Mouse (Mus musculus) liver, embryonic 11.5 days (tissue): ENCODE data around the gene Ssb. TPM values are rescaled to one million over a fixed set of nuclear protein-coding genes. Genes with fewer than 3 reads are reported as not detected.
A peak's percentile ranks its signal among the peaks of the same experiment; 100 is the strongest.
"Not testable (repeated sequence)": the region's sequence is repeated elsewhere in the genome, so short reads cannot be mapped to it uniquely, and the experiment has no call there.

ENCODE experiments used
- ATAC-seq: fragments of 200-750 bp; cut with Nextera tagmentation; replicated peaks from 2 replicates; pipeline ENCODE4 v1.8.0; 2017; ENCODE audit warnings: moderate number of reproducible peaks, mild to moderate bottlenecking, moderate TSS enrichment, moderate library complexity; ENCODE audit not compliant: low FRiP score
- DNase-seq: peaks from one replicate; pipeline ENCODE4 v3.0.0-alpha.2; 2017; ENCODE audit warnings: low spot score
- H3K27ac ChIP-seq: fragments of 300-500 bp; sonication (generic); 2 replicates; pipeline ENCODE4 v1.5.1; 2014; ENCODE audit warnings: mild to moderate bottlenecking, low read depth, low read length, control low read depth
- H3K27me3 ChIP-seq: fragments of 300-500 bp; sonication (generic); replicated peaks from 2 replicates; pipeline ENCODE4 v1.6.1; 2014; ENCODE audit warnings: low read length, mixed read lengths; ENCODE audit not compliant: control insufficient read depth, insufficient read depth
- H3K36me3 ChIP-seq: fragments of 300-500 bp; sonication (generic); 2 replicates; pipeline ENCODE4 v1.6.1; 2014; ENCODE audit warnings: mild to moderate bottlenecking, low read length, moderate library complexity, mixed read lengths; ENCODE audit not compliant: control insufficient read depth, insufficient read depth
- H3K4me1 ChIP-seq: fragments of 300-500 bp; sonication (generic); replicated peaks from 2 replicates; pipeline ENCODE4 v1.6.1; 2014; ENCODE audit warnings: low read length, mixed read lengths; ENCODE audit not compliant: control insufficient read depth, insufficient read depth
- H3K4me2 ChIP-seq: fragments of 300-500 bp; sonication (generic); 2 replicates; pipeline ENCODE4 v1.6.1; 2014; ENCODE audit warnings: mild to moderate bottlenecking, control low read depth, moderate library complexity
- H3K4me3 ChIP-seq: fragments of 300-500 bp; sonication (generic); 2 replicates; pipeline ENCODE4 v1.5.1; 2014; ENCODE audit warnings: low read depth, low read length, control low read depth
- H3K9ac ChIP-seq: fragments of 300-500 bp; sonication (generic); 2 replicates; pipeline ENCODE4 v1.6.1; 2014; ENCODE audit warnings: low read depth, low read length, control low read depth
- H3K9me3 ChIP-seq: fragments of 300-500 bp; sonication (generic); 2 replicates; pipeline ENCODE4 v1.6.1; 2016; ENCODE audit warnings: low read length, inconsistent platforms, mixed read lengths; ENCODE audit not compliant: control insufficient read depth
- WGBS: fragments of 180-500 bp; shearing (Covaris S2); extraction: QIAGEN DNeasy Blood & Tissue Kit; methylation state at CpG from one replicate; pipeline ENCODE4 v1.1.7; 2014; 5-methylcytosine and 5-hydroxymethylcytosine counted together
- polyA plus RNA-seq: library from polyadenylated mRNA; unstranded; fragments of >200 nt; fragmentation: Nextera tagmentation; extraction: Ambion mirVana; gene quantifications from 2 replicates; pipeline ENCODE4 v1.2.1, GENCODE M21; 2014

Ssb gene
- polyA plus RNA-seq, 1 experiment from 2014 or later = 327 TPM

GRCm38 (mm10) chr2:69897618-69898575 lies 36.5 kb downstream of the Ssb start:
- H3K27me3 ChIP-seq = no peaks in the 10 kb centered on the region
- H3K9ac ChIP-seq = peak overlapping the region; percentile 79
- ATAC-seq (peak; percentile 80), DNase-seq (peak; percentile 74)
- peaks cover 16% of the 10 kb centered on the region for H3K4me1 ChIP-seq
- H3K27ac ChIP-seq = peak overlapping the region; percentile 90
- no peaks in the 10 kb centered on the region for H3K36me3 ChIP-seq
- H3K9me3 ChIP-seq = no peaks in the 10 kb centered on the region
- under 1% methylated on average over 55 of the region's 55 CpGs for WGBS
- peak overlapping the region; percentile 90 for H3K4me3 ChIP-seq
- peak overlapping the region; percentile 90 for H3K4me2 ChIP-seq

GRCm38 (mm10) chr2:69903541-69903940 lies 42.2 kb downstream of the Ssb start:
- no peak overlapping the region for H3K27ac ChIP-seq
- H3K9me3 ChIP-seq = no peaks in the 10 kb centered on the region
- no peaks in the 10 kb centered on the region for H3K36me3 ChIP-seq
- H3K4me3 ChIP-seq = no peak overlapping the region
- ATAC-seq = no peak
- 87% methylated on average over 3 of the region's 3 CpGs for WGBS
- H3K9ac ChIP-seq = no peak overlapping the region
- no peak overlapping the region for H3K4me2 ChIP-seq
- no peak for DNase-seq
- H3K4me1 ChIP-seq = peaks cover 8% of the 10 kb centered on the region
- no peaks in the 10 kb centered on the region for H3K27me3 ChIP-seq

GRCm38 (mm10) chr2:69907394-69907793 lies 46.0 kb downstream of the Ssb start:
- not testable (repeated sequence) for H3K4me2 ChIP-seq, ATAC-seq, H3K9ac ChIP-seq, H3K4me3 ChIP-seq, DNase-seq, H3K36me3 ChIP-seq, H3K27me3 ChIP-seq, H3K27ac ChIP-seq, H3K4me1 ChIP-seq, H3K9me3 ChIP-seq
- 81% methylated on average over 4 of the region's 4 CpGs for WGBS

- no peak for DNase-seq
- H3K9ac ChIP-seq = no peak overlapping the region
- no peaks in the 10 kb centered on the region for H3K4me1 ChIP-seq
- H3K4me2 ChIP-seq = no peak overlapping the region
- peaks cover 8% of the 10 kb centered on the region; the same call in 1 of the 2 replicates for H3K36me3 ChIP-seq
- H3K4me3 ChIP-seq = no peak overlapping the region
- WGBS = 63% methylated on average over 2 of the region's 2 CpGs
- no peaks in the 10 kb centered on the region for H3K27me3 ChIP-seq
- H3K27ac ChIP-seq = no peak overlapping the region
- no peak for ATAC-seq
- H3K9me3 ChIP-seq = no peaks in the 10 kb centered on the region
Measured at GRCm38 (mm10) chr2:69912801-69913200, 51.4 kb downstream of the Ssb start.

- WGBS = 86% methylated on average over 3 of the region's 3 CpGs
Measured at GRCm38 (mm10) chr2:69917301-69917700, 55.9 kb downstream of the Ssb start.

More at GRCm38 (mm10) chr2:69917301-69917700, 55.9 kb downstream of the Ssb start:
- Histone ChIP-seq H3K36me3 (peaks cover 17% of the 10 kb centered on the region; the same call in 1 of the 2 replicates), H3K27ac (no peak overlapping the region), H3K4me1 (no peaks in the 10 kb centered on the region), H3K4me3 (no peak overlapping the region), H3K9me3 (no peaks in the 10 kb centered on the region), H3K9ac (no peak overlapping the region), H3K4me2 (no peak overlapping the region), H3K27me3 (no peaks in the 10 kb centered on the region)
- no peak for DNase-seq
- ATAC-seq = no peak

Other genes starting within 250 kb of the Ssb start
- 8.4 and 10.9 TPM in 2 replicates for gene Bbs5, start 214.4 kb upstream of the Ssb start, polyA plus RNA-seq
- gene Klhl41, start 191.4 kb upstream of the Ssb start, polyA plus RNA-seq = 0.22 and 0.75 TPM in 2 replicates
- 16.0 and 17.0 TPM in 2 replicates for gene Fastkd1, start 148.0 kb upstream of the Ssb start, polyA plus RNA-seq
- 98.3 and 110 TPM in 2 replicates for gene Ppig, start 139.0 kb upstream of the Ssb start, polyA plus RNA-seq
- gene Ccdc173, start 72.0 kb upstream of the Ssb start, polyA plus RNA-seq = 1.2 and 1.4 TPM in 2 replicates
- 24.9 and 25.2 TPM in 2 replicates for gene Phospho2, start 71.9 kb upstream of the Ssb start, polyA plus RNA-seq
- 44.9 and 47.7 TPM in 2 replicates for gene Klhl23, start 39.6 kb upstream of the Ssb start, polyA plus RNA-seq
- gene Mettl5, start 24.1 kb downstream of the Ssb start, polyA plus RNA-seq = 67.9 and 68.1 TPM in 2 replicates
- gene Ubr3, start 35.7 kb downstream of the Ssb start, polyA plus RNA-seq = 11.3 and 11.5 TPM in 2 replicates
- gene Myo3b, start 177.6 kb downstream of the Ssb start, polyA plus RNA-seq = not detected in 2 replicates